19 mouse cellular contexts compared by ENCODE assay signal in the genomic region with DNA sequence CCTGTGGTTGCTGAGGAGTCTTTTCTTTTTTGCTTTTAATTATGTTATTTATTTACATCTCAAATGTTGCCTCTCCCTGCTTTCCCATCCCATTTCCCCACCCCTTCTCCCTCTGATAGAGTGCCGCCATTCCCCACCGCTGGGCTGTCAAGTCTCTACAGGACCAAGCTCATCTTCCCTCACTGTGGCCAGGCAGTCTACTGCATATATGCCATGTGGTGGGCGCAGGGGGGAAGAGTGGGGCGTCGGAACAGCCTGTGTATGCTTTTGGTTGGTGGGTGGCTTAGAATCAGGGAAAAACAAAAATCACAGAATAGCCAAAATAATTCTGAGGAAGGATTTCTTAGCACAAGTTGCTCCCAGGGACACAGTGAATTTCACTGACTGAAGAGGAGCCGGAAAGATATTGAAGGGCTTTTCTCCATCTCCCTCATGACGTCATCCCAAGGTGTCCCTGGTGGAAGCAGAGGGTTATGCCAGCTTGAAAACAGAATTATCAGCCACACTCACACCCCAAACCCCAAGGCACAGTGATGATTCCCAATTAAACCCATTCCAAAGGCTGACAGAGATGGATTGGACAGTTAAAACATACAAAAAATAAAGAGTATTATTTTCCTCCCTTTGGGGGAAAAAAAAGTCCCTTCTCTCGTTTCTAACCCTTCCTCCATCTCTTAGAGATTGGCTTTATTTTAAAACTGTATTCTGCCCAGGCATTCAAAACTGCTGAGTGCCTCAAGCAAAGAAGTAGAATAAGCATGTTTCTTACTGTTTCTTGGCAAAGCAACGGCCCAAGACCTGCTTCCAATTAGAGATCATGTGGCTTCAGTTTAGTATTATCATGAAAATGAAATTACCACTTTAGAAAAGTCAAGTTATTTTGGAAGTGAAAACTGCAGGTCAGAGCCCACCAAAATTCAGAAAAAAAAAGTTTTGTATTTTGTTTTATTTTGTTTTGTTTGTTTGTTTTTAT.
DNase-seq lines count a peak whose midpoint lies in the region; ATAC-seq and TF ChIP-seq lines count a peak whose summit lies in the region.
"Had no signal": no experiment of that assay in that cellular context is flagged by ENCODE, and none has a peak within 500 bp of the region (broad histone marks: within the 10 kb centered on the region; RNA-seq: fewer than 3 reads in every experiment).

No protein-coding gene starts in this region.

- no peak overlapping the region for H3K4me3 ChIP-seq in hindbrain, postnatal 0 days (ENCODE audit: low read length)
- no peak overlapping the region for H3K4me3 ChIP-seq in hindbrain, embryonic 14.5 days (replicated peaks; ENCODE audit: low read length)
- H3K4me3 ChIP-seq in embryonic facial prominence, embryonic 15.5 days (replicated peaks), result no peak overlapping the region

- H3K27ac ChIP-seq in hindbrain, postnatal 0 days, result no peak overlapping the region
- no peak overlapping the region for H3K27ac ChIP-seq in hindbrain, embryonic 14.5 days
- H3K27ac ChIP-seq in embryonic facial prominence, embryonic 15.5 days (replicated peaks), result peak overlapping the region; percentile 80

- H3K27me3 ChIP-seq in hindbrain, postnatal 0 days (ENCODE audit: insufficient read depth, low read length), result no peaks in the 10 kb centered on the region
- no peaks in the 10 kb centered on the region for H3K27me3 ChIP-seq in hindbrain, embryonic 14.5 days (ENCODE audit: control insufficient read depth, insufficient read depth, low read length)
- no peaks in the 10 kb centered on the region for H3K27me3 ChIP-seq in embryonic facial prominence, embryonic 15.5 days

- WGBS in hindbrain, postnatal 0 days, result 63% methylated on average over 9 of the region's 9 CpGs
- WGBS in hindbrain, embryonic 14.5 days, result 72% methylated on average over 9 of the region's 9 CpGs
- whole genome bisulfite sequencing in embryonic facial prominence, embryonic 15.5 days, result 36% methylated on average over 9 of the region's 9 CpGs

- peak; percentile 46 for TF ChIP-seq CTCF in hindbrain, postnatal 0 days (IDR thresholded peaks at IDR 0.05; ENCODE audit: low read depth)

- no peaks in the 10 kb centered on the region for H3K4me1 ChIP-seq in hindbrain, postnatal 0 days (ENCODE audit: insufficient read depth, low read length)
- no peaks in the 10 kb centered on the region for H3K4me1 ChIP-seq in hindbrain, embryonic 14.5 days (replicated peaks; ENCODE audit: control insufficient read depth, insufficient read depth, low read length)
- peaks cover 39% of the 10 kb centered on the region for H3K4me1 ChIP-seq in embryonic facial prominence, embryonic 15.5 days

- H3K36me3 ChIP-seq in hindbrain, postnatal 0 days (ENCODE audit: insufficient read depth, low read length), result no peaks in the 10 kb centered on the region
- no peaks in the 10 kb centered on the region for H3K36me3 ChIP-seq in hindbrain, embryonic 14.5 days (replicated peaks; ENCODE audit: control insufficient read depth, insufficient read depth)
- H3K36me3 ChIP-seq in embryonic facial prominence, embryonic 15.5 days, result no peaks in the 10 kb centered on the region

- no peak overlapping the region for H3K4me2 ChIP-seq in hindbrain, postnatal 0 days (ENCODE audit: low read depth, low read length)
- H3K4me2 ChIP-seq in hindbrain, embryonic 14.5 days (replicated peaks), result no peak overlapping the region
- no peak overlapping the region for H3K4me2 ChIP-seq in embryonic facial prominence, embryonic 15.5 days (replicated peaks)
- H3K4me2 ChIP-seq: liver, embryonic 11.5 days had no signal

- no peaks in the 10 kb centered on the region for H3K9me3 ChIP-seq in hindbrain, postnatal 0 days (ENCODE audit: low read length)
- 0 out of 2 replicates have a peak, but pooled peaks cover 10% of the 10 kb centered on the region for H3K9me3 ChIP-seq in hindbrain, embryonic 14.5 days (ENCODE audit: control insufficient read depth, low read length)
- H3K9me3 ChIP-seq in embryonic facial prominence, embryonic 15.5 days (replicated peaks), result 0 out of 2 replicates have a peak, but pooled peaks cover 8% of the 10 kb centered on the region

- ATAC-seq in hindbrain, postnatal 0 days, result peak; percentile 58; the same call in 1 of the 2 replicates
- no peak for ATAC-seq in hindbrain, embryonic 14.5 days (ENCODE audit: low FRiP score)
- ATAC-seq in embryonic facial prominence, embryonic 15.5 days (ENCODE audit: insufficient number of reproducible peaks, low FRiP score, low TSS enrichment, low read depth), result peak; percentile 15; the same call in 1 of the 2 replicates
- ATAC-seq: forebrain, embryonic 14.5 days; inflammation-experienced regulatory T-cells, adult 6 months had no signal

- peak; percentile 32 for DNase-seq in hindbrain, postnatal 0 days (ENCODE audit: low spot score)
- DNase-seq in hindbrain, embryonic 14.5 days (ENCODE audit: low spot score), result no peak
- peak; percentile 38 for DNase-seq in retina, postnatal 1 day
- no peak for DNase-seq in retina, embryonic 14.5 days (ENCODE audit: low spot score)
- DNase-seq in spleen, postnatal 4 days (ENCODE audit: low spot score in 2 of 2), result no peak
- no peak for DNase-seq in kidney, postnatal 36 days
- DNase-seq: adrenal gland, adult 8-10 months; cerebellum, adult 9-11 months; gastrocnemius, postnatal 36 days; kidney, adult 9 months; kidney, postnatal 25 days; layer of hippocampus, adult 9-11 months; lung, adult 18-20 months; spleen, adult 18-20 months; thymus, adult 2 months had no signal

- no peak overlapping the region for H3K9ac ChIP-seq in hindbrain, postnatal 0 days (replicated peaks; ENCODE audit: low read length)
- no peak overlapping the region for H3K9ac ChIP-seq in hindbrain, embryonic 14.5 days
- H3K9ac ChIP-seq in embryonic facial prominence, embryonic 15.5 days, result no peak overlapping the region

Comparison
In these comparisons a context has a peak if more than half of its experiments do, and no peak if none do; other contexts are left out.
1. DNase-seq: peak in hindbrain, postnatal 0 days (single experiment) and retina, postnatal 1 day (single experiment); none in hindbrain, embryonic 14.5 days (single experiment), retina, embryonic 14.5 days (single experiment), spleen, postnatal 4 days (0 of 2) and kidney, postnatal 36 days (0 of 2).